Mouse (Mus musculus) hindlimb bud, embryonic 11.5 days (tissue): Measurements from ENCODE around the gene Fan1.

Source experiments
- DNase-seq: peaks from one replicate; pipeline ENCODE4 v3.0.0-alpha.2; 2012; ENCODE audit warnings: low read depth, low spot score; ENCODE audit errors: extremely low spot score

Gene Fan1

GRCm38 (mm10) chr7:64373830-64374562 is at the start of gene Fan1:
Gene Fan1, minus strand, starts transcription at chr7:64374095.
- DNase-seq, result peak; percentile 74

- DNase-seq, result no peak
Measured at GRCm38 (mm10) chr7:64403989-64404388, 30.1 kb upstream of the Fan1 start.

GRCm38 (mm10) chr7:64402452-64402851 is 28.6 kb upstream of the Fan1 start:
- no peak for DNase-seq

GRCm38 (mm10) chr7:64400725-64401124 is 26.8 kb upstream of the Fan1 start:
- DNase-seq, result no peak

GRCm38 (mm10) chr7:64392819-64393151 is 18.9 kb upstream of the Fan1 start:
- peak; percentile 33 for DNase-seq

- peak; percentile 77 for DNase-seq
Measured at GRCm38 (mm10) chr7:64392122-64392818, 18.4 kb upstream of the Fan1 start, which contains the start of the genes Mphosph10 and Mcee. Gene Mphosph10, minus strand, starts transcription at chr7:64392268. Gene Mcee, plus strand, starts transcription at chr7:64392607.

- no peak for DNase-seq
Measured at GRCm38 (mm10) chr7:64391479-64391878, 17.6 kb upstream of the Fan1 start.

GRCm38 (mm10) chr7:64373147-64373829 is 607 bp downstream of the Fan1 start:
- no peak for DNase-seq

GRCm38 (mm10) chr7:64371940-64372878 is 1.7 kb downstream of the Fan1 start:
- no peak for DNase-seq

GRCm38 (mm10) chr7:64369841-64370240 is 4.1 kb downstream of the Fan1 start:
- DNase-seq, result no peak

- no peak for DNase-seq
Measured at GRCm38 (mm10) chr7:64365863-64366262, 8.0 kb downstream of the Fan1 start.

GRCm38 (mm10) chr7:64360586-64360945 is 13.3 kb downstream of the Fan1 start:
- DNase-seq, result no peak

- no peak for DNase-seq
Measured at GRCm38 (mm10) chr7:64359943-64360585, 13.8 kb downstream of the Fan1 start.

- DNase-seq, result no peak
Measured at GRCm38 (mm10) chr7:64358666-64359065, 15.2 kb downstream of the Fan1 start.

- DNase-seq, result no peak
Measured at GRCm38 (mm10) chr7:64357405-64357804, 16.5 kb downstream of the Fan1 start.

- no peak for DNase-seq
Measured at GRCm38 (mm10) chr7:64356661-64357060, 17.2 kb downstream of the Fan1 start.

GRCm38 (mm10) chr7:64354206-64354605 is 19.7 kb downstream of the Fan1 start:
- DNase-seq, result no peak

- DNase-seq, result no peak
Measured at GRCm38 (mm10) chr7:64351087-64351486, 22.8 kb downstream of the Fan1 start.

- no peak for DNase-seq
Measured at GRCm38 (mm10) chr7:64349147-64349861, 24.6 kb downstream of the Fan1 start.

- DNase-seq, result no peak
Measured at GRCm38 (mm10) chr7:64347813-64348212, 26.1 kb downstream of the Fan1 start.
